Mouse (Mus musculus) B cell, adult 67 days (primary cell): Measurements from ENCODE around the gene Rangrf. TPM values are rescaled to one million over a fixed set of nuclear protein-coding genes. Genes with fewer than 3 reads are reported as not detected.

Source experiments
- total RNA-seq, 2 experiments: library from RNA; stranded (reverse); gene quantifications; 4 replicates each; pipeline ENCODE4 v1.2.4; 2023

The Rangrf gene
- 1 to 10 TPM; 3.9 to 6.6 TPM for total RNA-seq

DNA sequence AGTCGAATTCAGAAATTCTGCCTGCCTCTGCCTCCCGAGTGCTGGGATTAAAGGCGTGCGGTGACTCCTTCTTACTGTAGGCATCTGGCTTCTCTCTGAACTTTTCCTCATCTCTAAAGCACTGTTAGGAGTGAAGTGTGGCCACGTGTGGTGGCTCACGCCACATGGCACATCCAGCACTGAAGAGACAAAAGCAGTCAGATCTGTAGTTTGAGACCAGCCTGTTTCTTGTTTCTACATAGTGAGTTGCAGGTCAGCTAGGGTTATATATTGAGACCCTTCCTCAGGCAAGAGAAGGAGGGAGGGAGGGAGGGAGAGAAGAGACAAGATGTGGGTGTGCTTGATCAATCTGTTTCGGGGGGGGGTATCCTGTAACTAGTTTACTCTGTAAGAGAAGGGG is at the start of gene Rangrf:
Gene Rangrf (minus strand): TSS at position 101 of the 400 bp plus-strand sequence.

DNA sequence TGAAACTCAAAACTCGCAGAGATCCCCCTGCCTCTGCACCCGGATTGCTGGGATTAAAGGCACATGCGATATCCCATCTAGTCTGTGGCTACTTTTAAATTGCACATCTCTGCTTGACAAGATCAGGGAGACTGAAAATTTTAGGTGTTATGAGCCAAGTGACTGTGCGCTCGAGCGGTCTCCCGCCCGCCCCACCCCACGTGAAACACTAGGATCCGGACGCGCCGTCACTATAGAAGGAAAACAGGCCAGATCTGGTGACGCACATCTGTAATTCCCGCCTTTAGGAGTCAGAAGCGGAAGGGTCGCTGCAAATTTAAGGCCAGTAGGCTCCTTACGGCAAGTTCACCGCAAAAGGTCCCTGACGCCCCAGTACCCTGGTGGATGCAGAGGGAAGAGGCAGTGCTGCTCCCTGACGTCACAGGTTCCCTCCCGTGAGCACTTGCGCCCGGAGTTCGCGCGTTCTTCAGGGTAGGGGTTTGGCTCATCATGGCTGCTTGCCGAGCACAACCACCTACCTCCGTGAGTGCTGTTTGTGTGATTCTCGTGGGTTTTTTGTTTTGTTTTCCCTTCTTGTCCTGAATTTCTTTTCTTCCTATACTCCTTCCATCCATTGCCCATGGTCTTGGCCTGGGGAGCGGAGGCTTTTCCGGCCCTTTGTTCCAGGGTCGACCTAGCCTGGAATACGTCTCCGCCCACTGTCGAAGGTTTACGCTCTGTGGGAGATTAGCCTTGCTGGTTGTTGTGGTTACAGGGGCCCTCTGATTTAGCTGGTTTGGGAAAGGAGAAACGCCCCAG is 40.9 kb upstream of the Rangrf start, which contains the start of gene Ctc1:
Gene Ctc1 (plus strand): TSS at position 268 of the 798 bp plus-strand sequence.

DNA sequence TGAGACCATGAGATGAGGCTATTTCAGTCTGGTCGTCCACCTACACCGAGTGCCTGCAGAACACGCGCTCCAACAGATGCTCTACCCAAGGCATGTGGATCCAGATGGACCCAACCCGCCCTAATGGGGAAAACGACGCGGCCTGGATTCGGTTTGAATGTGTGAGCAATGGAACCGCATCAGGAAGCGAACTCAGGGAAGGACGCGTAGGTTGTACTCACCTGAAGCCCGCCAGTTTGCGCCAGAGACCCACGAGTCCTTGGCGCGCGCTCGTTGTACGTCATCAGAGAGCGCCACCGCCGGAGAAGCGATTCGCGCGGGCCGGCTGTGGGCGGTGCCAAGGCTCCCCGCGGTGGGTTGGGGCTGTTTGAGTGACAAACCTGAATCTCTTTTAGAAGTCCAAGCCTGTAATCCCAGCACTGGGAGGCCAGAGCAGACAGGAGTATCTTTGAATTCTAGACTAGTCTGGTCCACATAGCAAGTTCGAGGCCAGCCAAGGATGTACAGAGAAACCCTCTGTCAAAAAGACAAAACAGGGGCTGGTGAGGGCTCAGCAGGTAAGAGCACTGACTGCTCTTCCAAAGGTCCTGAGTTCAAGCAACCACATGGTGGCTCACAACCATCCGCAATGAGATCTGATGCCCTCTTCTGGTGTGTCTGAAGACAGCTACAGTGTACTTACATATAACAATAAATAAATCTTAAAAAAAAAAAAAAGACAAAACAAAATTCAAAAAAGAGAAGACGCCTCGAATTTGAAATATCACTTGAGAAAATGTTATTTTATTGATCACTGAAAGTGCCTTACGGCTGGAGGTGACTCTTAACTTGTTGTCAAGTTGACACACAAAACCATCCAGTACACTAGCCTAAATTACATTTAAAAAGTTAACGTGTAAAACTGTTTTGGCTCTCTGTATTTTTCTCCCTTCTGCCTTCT is 33.5 kb upstream of the Rangrf start, which contains the start of gene Pfas:
Gene Pfas (minus strand): TSS at position 279 of the 940 bp plus-strand sequence.

DNA sequence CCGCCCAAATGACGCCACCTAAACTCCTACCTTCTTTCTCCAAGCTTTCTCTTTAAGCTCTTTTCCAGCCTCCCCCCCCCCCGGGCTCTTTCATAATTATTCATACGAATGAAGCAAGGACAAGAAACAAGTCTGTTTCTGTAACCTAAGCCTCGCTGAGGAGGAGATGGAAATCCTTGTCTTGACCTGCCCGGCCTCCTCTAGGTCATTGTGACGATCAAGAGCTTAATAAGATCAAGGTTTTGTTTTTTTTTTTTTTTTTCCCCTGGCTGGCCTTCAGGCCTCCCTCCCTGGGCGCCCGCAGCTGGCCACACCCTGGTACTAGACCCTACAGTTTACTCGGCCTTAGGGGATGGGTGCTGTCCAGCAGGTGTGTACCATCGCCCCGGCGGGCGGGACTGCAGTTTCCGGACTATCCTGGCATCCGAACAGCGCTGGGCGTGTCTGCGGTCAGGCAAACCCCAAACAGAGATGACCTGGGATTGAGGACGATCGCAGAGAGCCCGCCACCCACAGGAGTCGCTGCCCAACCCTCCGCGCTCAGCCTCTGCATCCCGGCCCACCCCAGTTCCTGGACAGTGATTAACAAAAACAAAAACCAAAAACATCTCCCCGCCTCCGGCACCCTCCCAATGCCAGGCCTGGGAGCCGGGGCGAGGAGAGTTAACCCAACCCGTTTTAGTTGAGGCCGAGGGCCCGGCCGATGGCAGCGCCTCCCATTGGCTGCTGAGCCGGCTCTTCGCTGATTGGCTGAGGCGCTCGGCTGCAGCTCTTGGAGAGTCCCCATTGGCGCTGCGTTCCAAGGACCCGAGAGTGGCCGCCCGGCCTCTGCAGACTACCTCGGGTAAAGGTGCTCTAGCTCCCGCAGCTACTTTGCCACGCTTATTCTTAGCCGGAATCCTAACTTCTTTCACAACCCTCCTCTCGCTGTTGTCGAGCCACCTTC is 7.4 kb downstream of the Rangrf start, which contains the start of gene Slc25a35:
Gene Slc25a35 (plus strand): TSS at position 795 of the 946 bp plus-strand sequence.

DNA sequence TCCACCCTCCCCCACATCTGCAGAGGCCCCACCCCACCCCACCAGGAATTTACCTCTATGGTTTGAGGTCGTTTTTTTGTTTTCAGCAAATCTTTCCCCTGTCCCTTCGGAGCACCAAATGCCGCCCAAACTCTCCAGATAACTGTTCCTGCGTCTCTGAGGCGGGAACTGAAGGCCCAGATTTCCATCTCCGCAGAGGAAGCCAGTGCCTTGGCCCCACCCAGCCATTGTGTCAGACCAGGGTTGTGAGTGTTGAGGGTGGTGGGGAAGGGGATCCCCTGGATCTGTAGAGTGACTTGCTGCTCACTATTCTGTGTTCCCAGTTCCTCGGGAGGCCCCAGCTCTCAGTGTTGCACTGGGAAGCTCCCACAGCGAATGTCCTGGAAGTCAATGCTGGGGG is 17.7 kb downstream of the Rangrf start, which contains the start of gene Arhgef15:
Gene Arhgef15 (minus strand): TSS at position 173 of the 400 bp plus-strand sequence.

DNA sequence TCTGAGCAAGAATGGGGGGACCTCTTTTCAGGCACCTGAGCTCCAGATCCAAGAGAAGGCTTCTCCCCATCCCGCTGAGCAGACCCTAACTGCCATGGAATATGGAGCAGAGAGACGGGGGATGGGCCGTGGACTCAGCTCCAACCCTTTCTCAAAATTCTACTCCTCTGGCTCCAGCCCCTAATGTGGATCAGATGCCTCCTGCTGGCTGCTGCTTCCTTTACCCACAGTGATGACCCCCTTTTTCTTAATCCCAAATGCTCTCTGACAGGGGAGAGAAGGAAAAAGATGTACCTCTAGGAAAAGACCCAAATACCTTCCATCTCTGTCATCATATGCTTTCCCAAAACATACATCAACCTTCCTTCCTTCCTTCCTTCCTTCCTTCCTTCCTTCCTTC is 48.0 kb downstream of the Rangrf start, which contains the start of gene Odf4:
Gene Odf4 (minus strand): TSS at position 101 of the 400 bp plus-strand sequence.

Other genes starting within 250 kb of the Rangrf start
- 10 to 100 TPM; 46.7 to 57.8 TPM for gene Ndel1, start 103.3 kb downstream of the Rangrf start, total RNA-seq
- gene Rnf222, start 86.6 kb downstream of the Rangrf start, total RNA-seq: not detected
- gene Rpl26, start 73.6 kb downstream of the Rangrf start, total RNA-seq: 1,000 to 10,000 TPM; 2,344 to 2,392 TPM
- gene Odf4, start 48.1 kb downstream of the Rangrf start, total RNA-seq: not detected
- not detected for gene Arhgef15, start 17.7 kb downstream of the Rangrf start, total RNA-seq
- gene Slc25a35, start 7.1 kb downstream of the Rangrf start, total RNA-seq: 1 to 10 TPM; 3.5 to 6.0 TPM
- gene Pfas, start 33.3 kb upstream of the Rangrf start, total RNA-seq: 10 to 100 TPM; 32.0 to 32.7 TPM
- 10 to 100 TPM; 34.0 to 35.6 TPM for gene Ctc1, start 40.7 kb upstream of the Rangrf start, total RNA-seq
- 1 to 10 TPM; 7.0 to 7.1 TPM for gene Aurkb, start 70.5 kb upstream of the Rangrf start, total RNA-seq
- gene Borcs6, start 84.5 kb upstream of the Rangrf start, total RNA-seq: 10 to 100 TPM; 22.2 to 22.5 TPM
- gene Tmem107, start 95.6 kb upstream of the Rangrf start, total RNA-seq: 1 to 10 TPM; 1.5 to 6.3 TPM
- 100 to 1,000 TPM; 510 to 518 TPM for gene Vamp2, start 113.3 kb upstream of the Rangrf start, total RNA-seq
- gene Per1, start 120.0 kb upstream of the Rangrf start, total RNA-seq: 100 to 1,000 TPM; 495 to 638 TPM
- gene Hes7, start 145.2 kb upstream of the Rangrf start, total RNA-seq: under 1 TPM in 1 of 2 experiments, not detected in 1; 0.30 TPM
- not detected for gene 9130213A22Rik, start 147.4 kb upstream of the Rangrf start, total RNA-seq
- 1 to 10 TPM in 1 of 2 experiments, under 1 TPM in 1; 0.83 to 1.1 TPM for gene Aloxe3, start 150.7 kb upstream of the Rangrf start, total RNA-seq
- not detected for gene Alox12b, start 181.8 kb upstream of the Rangrf start, total RNA-seq
- under 1 TPM in 1 of 2 experiments, not detected in 1; 0.21 TPM for gene Alox8, start 222.7 kb upstream of the Rangrf start, total RNA-seq